Mouse (Mus musculus): ENCODE measurements around the gene N4bp2l2. TPM values are rescaled to one million over a fixed set of nuclear protein-coding genes. Genes with fewer than 3 reads are reported as not detected.

The N4bp2l2 gene
- polyA plus RNA-seq, 1 experiment from 2014 or later = 32.2 TPM

GRCm38 (mm10) chr5:150618599-150619355 lies 47.2 kb downstream of the N4bp2l2 start:
- ATAC-seq (ENCODE audit: insufficient number of reproducible peaks, insufficient read depth, low FRiP score, low read depth) = no peak
- Histone ChIP-seq H3K9ac (ENCODE audit: low read length) (no peak overlapping the region), H3K4me1 (ENCODE audit: control insufficient read depth in 2 of 2, insufficient read depth in 2 of 2, low read length in 2 of 2) (peaks cover 0 to 9% of the 10 kb centered on the region in 2 experiments; a peak in 1 of 4 replicates), H3K36me3 (ENCODE audit: control insufficient read depth, insufficient read depth, low read length) (no peaks in the 10 kb centered on the region), H3K27ac (replicated peaks in 1 of 2; ENCODE audit: control insufficient read depth in 1 of 2, insufficient read depth in 1 of 2, low read depth in 2 of 2, low read length in 2 of 2) (no peak overlapping the region), H3K9me3 (ENCODE audit: control insufficient read depth, low read length) (no peaks in the 10 kb centered on the region), H3K4me3 (ENCODE audit: control insufficient read depth in 1 of 2, insufficient read depth in 1 of 2, low read depth in 1 of 2, low read length in 2 of 2) (no peak overlapping the region), H3K4me2 (ENCODE audit: low read length) (no peak overlapping the region), H3K27me3 (ENCODE audit: control insufficient read depth, insufficient read depth, low read length) (no peaks in the 10 kb centered on the region)
- WGBS = 87% methylated on average over 10 of the region's 10 CpGs

- Histone ChIP-seq H3K27ac (replicated peaks in 1 of 2; ENCODE audit: control insufficient read depth in 1 of 2, insufficient read depth in 1 of 2, low read depth in 2 of 2, low read length in 2 of 2) (no peak overlapping the region), H3K27me3 (ENCODE audit: control insufficient read depth, insufficient read depth, low read length) (no peaks in the 10 kb centered on the region), H3K36me3 (ENCODE audit: control insufficient read depth, insufficient read depth, low read length) (no peaks in the 10 kb centered on the region), H3K9me3 (ENCODE audit: control insufficient read depth, low read length) (no peaks in the 10 kb centered on the region), H3K4me3 (ENCODE audit: control insufficient read depth in 1 of 2, insufficient read depth in 1 of 2, low read depth in 1 of 2, low read length in 2 of 2) (no peak overlapping the region), H3K4me1 (ENCODE audit: control insufficient read depth in 2 of 2, insufficient read depth in 2 of 2, low read length in 2 of 2) (no peaks in the 10 kb centered on the region), H3K4me2 (ENCODE audit: low read length) (no peak overlapping the region), H3K9ac (ENCODE audit: low read length) (no peak overlapping the region)
- ATAC-seq (ENCODE audit: insufficient number of reproducible peaks, insufficient read depth, low FRiP score, low read depth) = no peak
- 85% methylated on average over 3 of the region's 3 CpGs for WGBS
Measured at GRCm38 (mm10) chr5:150616731-150617130, 49.3 kb downstream of the N4bp2l2 start.

- 95% methylated on average over 2 of the region's 2 CpGs for WGBS
- H3K9me3 ChIP-seq (ENCODE audit: control insufficient read depth, low read length) = no peaks in the 10 kb centered on the region
Measured at GRCm38 (mm10) chr5:150616216-150616615, 49.8 kb downstream of the N4bp2l2 start.

GRCm38 (mm10) chr5:150614054-150614453 lies 51.9 kb downstream of the N4bp2l2 start:
- Histone ChIP-seq H3K9me3 (ENCODE audit: control insufficient read depth, low read length) (no peaks in the 10 kb centered on the region), H3K4me1 (ENCODE audit: control insufficient read depth in 2 of 2, insufficient read depth in 2 of 2, low read length in 2 of 2) (no peaks in the 10 kb centered on the region), H3K27ac (replicated peaks in 1 of 2; ENCODE audit: control insufficient read depth in 1 of 2, insufficient read depth in 1 of 2, low read depth in 2 of 2, low read length in 2 of 2) (no peak overlapping the region), H3K4me2 (ENCODE audit: low read length) (no peak overlapping the region), H3K4me3 (ENCODE audit: control insufficient read depth in 1 of 2, insufficient read depth in 1 of 2, low read depth in 1 of 2, low read length in 2 of 2) (no peak overlapping the region), H3K36me3 (ENCODE audit: control insufficient read depth, insufficient read depth, low read length) (no peaks in the 10 kb centered on the region), H3K27me3 (ENCODE audit: control insufficient read depth, insufficient read depth, low read length) (no peaks in the 10 kb centered on the region), H3K9ac (ENCODE audit: low read length) (no peak overlapping the region)
- ATAC-seq (ENCODE audit: insufficient number of reproducible peaks, insufficient read depth, low FRiP score, low read depth) = no peak
- 77% methylated on average over 2 of the region's 2 CpGs for WGBS

More at GRCm38 (mm10) chr5:150616216-150616615, 49.8 kb downstream of the N4bp2l2 start:
- no peak for ATAC-seq (ENCODE audit: insufficient number of reproducible peaks, insufficient read depth, low FRiP score, low read depth)
- no peaks in the 10 kb centered on the region for H3K36me3 ChIP-seq (ENCODE audit: control insufficient read depth, insufficient read depth, low read length)
- no peaks in the 10 kb centered on the region for H3K27me3 ChIP-seq (ENCODE audit: control insufficient read depth, insufficient read depth, low read length)
- H3K4me1 ChIP-seq (ENCODE audit: control insufficient read depth in 2 of 2, insufficient read depth in 2 of 2, low read length in 2 of 2) = no peaks in the 10 kb centered on the region
- H3K9ac ChIP-seq (ENCODE audit: low read length) = no peak overlapping the region
- no peak overlapping the region for H3K4me3 ChIP-seq (ENCODE audit: control insufficient read depth in 1 of 2, insufficient read depth in 1 of 2, low read depth in 1 of 2, low read length in 2 of 2)
- H3K27ac ChIP-seq (replicated peaks in 1 of 2; ENCODE audit: control insufficient read depth in 1 of 2, insufficient read depth in 1 of 2, low read depth in 2 of 2, low read length in 2 of 2) = no peak overlapping the region
- no peak overlapping the region for H3K4me2 ChIP-seq (ENCODE audit: low read length)

- ATAC-seq (ENCODE audit: insufficient number of reproducible peaks, insufficient read depth, low FRiP score, low read depth) = no peak
- no peaks in the 10 kb centered on the region for H3K27me3 ChIP-seq (ENCODE audit: control insufficient read depth, insufficient read depth, low read length)
- peaks cover 15% of the 10 kb centered on the region for H3K36me3 ChIP-seq (ENCODE audit: control insufficient read depth, insufficient read depth, low read length)
- no peaks in the 10 kb centered on the region for H3K9me3 ChIP-seq (ENCODE audit: control insufficient read depth, low read length)
- H3K4me1 ChIP-seq (ENCODE audit: control insufficient read depth in 2 of 2, insufficient read depth in 2 of 2, low read length in 2 of 2) = no peaks in the 10 kb centered on the region
- no peak overlapping the region for H3K27ac ChIP-seq (replicated peaks in 1 of 2; ENCODE audit: control insufficient read depth in 1 of 2, insufficient read depth in 1 of 2, low read depth in 2 of 2, low read length in 2 of 2)
- no peak overlapping the region for H3K9ac ChIP-seq (ENCODE audit: low read length)
- H3K4me3 ChIP-seq (ENCODE audit: control insufficient read depth in 1 of 2, insufficient read depth in 1 of 2, low read depth in 1 of 2, low read length in 2 of 2) = no peak overlapping the region
- H3K4me2 ChIP-seq (ENCODE audit: low read length) = no peak overlapping the region; the same call in 1 of the 2 replicates
- 68% methylated on average over 12 of the region's 12 CpGs for WGBS
Measured at GRCm38 (mm10) chr5:150611697-150612096, 54.3 kb downstream of the N4bp2l2 start.

- Histone ChIP-seq H3K4me1 (ENCODE audit: control insufficient read depth in 2 of 2, insufficient read depth in 2 of 2, low read length in 2 of 2) (no peaks in the 10 kb centered on the region), H3K9ac (ENCODE audit: low read length) (no peak overlapping the region), H3K4me3 (ENCODE audit: control insufficient read depth in 1 of 2, insufficient read depth in 1 of 2, low read depth in 1 of 2, low read length in 2 of 2) (no peak overlapping the region), H3K27me3 (ENCODE audit: control insufficient read depth, insufficient read depth, low read length) (no peaks in the 10 kb centered on the region), H3K36me3 (ENCODE audit: control insufficient read depth, insufficient read depth, low read length) (peaks cover 21% of the 10 kb centered on the region), H3K27ac (replicated peaks in 1 of 2; ENCODE audit: control insufficient read depth in 1 of 2, insufficient read depth in 1 of 2, low read depth in 2 of 2, low read length in 2 of 2) (no peak overlapping the region), H3K9me3 (ENCODE audit: control insufficient read depth, low read length) (peaks cover 2% of the 10 kb centered on the region; the same call in 1 of the 2 replicates), H3K4me2 (ENCODE audit: low read length) (no peak overlapping the region)
- ATAC-seq (ENCODE audit: insufficient number of reproducible peaks, insufficient read depth, low FRiP score, low read depth) = no peak
- 93% methylated on average over 1 of the region's 1 CpGs for WGBS
Measured at GRCm38 (mm10) chr5:150611136-150611535, 54.8 kb downstream of the N4bp2l2 start.

- ATAC-seq (ENCODE audit: insufficient number of reproducible peaks, insufficient read depth, low FRiP score, low read depth) = no peak
- no peaks in the 10 kb centered on the region for H3K4me1 ChIP-seq (ENCODE audit: control insufficient read depth in 2 of 2, insufficient read depth in 2 of 2, low read length in 2 of 2)
- H3K27ac ChIP-seq (replicated peaks in 1 of 2; ENCODE audit: control insufficient read depth in 1 of 2, insufficient read depth in 1 of 2, low read depth in 2 of 2, low read length in 2 of 2) = no peak overlapping the region
- H3K27me3 ChIP-seq (ENCODE audit: control insufficient read depth, insufficient read depth, low read length) = no peaks in the 10 kb centered on the region
- 93% methylated on average over 8 of the region's 8 CpGs for WGBS
- no peak overlapping the region for H3K4me3 ChIP-seq (ENCODE audit: control insufficient read depth in 1 of 2, insufficient read depth in 1 of 2, low read depth in 1 of 2, low read length in 2 of 2)
- H3K9ac ChIP-seq (ENCODE audit: low read length) = no peak overlapping the region
- peaks cover 22% of the 10 kb centered on the region for H3K36me3 ChIP-seq (ENCODE audit: control insufficient read depth, insufficient read depth, low read length)
- H3K9me3 ChIP-seq (ENCODE audit: control insufficient read depth, low read length) = peaks cover 3% of the 10 kb centered on the region; the same call in 1 of the 2 replicates
- H3K4me2 ChIP-seq (ENCODE audit: low read length) = no peak overlapping the region
Measured at GRCm38 (mm10) chr5:150607631-150608030, 58.4 kb downstream of the N4bp2l2 start.

GRCm38 (mm10) chr5:150606131-150606530 lies 59.9 kb downstream of the N4bp2l2 start:
- Histone ChIP-seq H3K27ac (replicated peaks in 1 of 2; ENCODE audit: control insufficient read depth in 1 of 2, insufficient read depth in 1 of 2, low read depth in 2 of 2, low read length in 2 of 2) (no peak overlapping the region), H3K4me1 (ENCODE audit: control insufficient read depth in 2 of 2, insufficient read depth in 2 of 2, low read length in 2 of 2) (no peaks in the 10 kb centered on the region), H3K27me3 (ENCODE audit: control insufficient read depth, insufficient read depth, low read length) (no peaks in the 10 kb centered on the region), H3K4me3 (ENCODE audit: control insufficient read depth in 1 of 2, insufficient read depth in 1 of 2, low read depth in 1 of 2, low read length in 2 of 2) (no peak overlapping the region), H3K36me3 (ENCODE audit: control insufficient read depth, insufficient read depth, low read length) (peaks cover 32% of the 10 kb centered on the region), H3K9ac (ENCODE audit: low read length) (no peak overlapping the region), H3K4me2 (ENCODE audit: low read length) (no peak overlapping the region), H3K9me3 (ENCODE audit: control insufficient read depth, low read length) (peaks cover 3% of the 10 kb centered on the region; the same call in 1 of the 2 replicates)
- no peak for ATAC-seq (ENCODE audit: insufficient number of reproducible peaks, insufficient read depth, low FRiP score, low read depth)
- 97% methylated on average over 6 of the region's 6 CpGs for WGBS
